Mouse (Mus musculus): ENCODE data around the gene Shld1. TPM values are rescaled to one million over a fixed set of nuclear protein-coding genes. Genes with fewer than 3 reads are reported as not detected.

Gene Shld1
- total and polyA plus RNA-seq, 2 experiments from 2014 or later, result 14.1 to 23.3 TPM

GRCm38 (mm10) chr2:132770822-132771221 is 84.1 kb downstream of the Shld1 start:
- Histone ChIP-seq H3K27me3 (ENCODE audit: control insufficient read depth, insufficient read depth, low read length) (no peaks in the 10 kb centered on the region), H3K9ac (replicated peaks; ENCODE audit: low read depth, low read length) (no peak overlapping the region), H3K9me3 (replicated peaks; ENCODE audit: control insufficient read depth, low read length) (no peaks in the 10 kb centered on the region), H3K27ac (ENCODE audit: low read depth) (no peak overlapping the region), H3K4me1 (ENCODE audit: control insufficient read depth, insufficient read depth) (no peaks in the 10 kb centered on the region), H3K36me3 (replicated peaks; ENCODE audit: control insufficient read depth, insufficient read depth, low read length) (no peaks in the 10 kb centered on the region), H3K4me3 (ENCODE audit: low read depth, low read length) (no peak overlapping the region), H3K4me2 (ENCODE audit: low read depth, low read length) (no peak overlapping the region)
- DNase-seq (ENCODE audit: low spot score), result no peak
- TF ChIP-seq CTCF (IDR thresholded peaks at IDR 0.05; ENCODE audit: low read depth) (no peak), EP300 (IDR thresholded peaks at IDR 0.05; ENCODE audit: low read depth) (no peak)
- ATAC-seq (ENCODE audit: insufficient read depth, low read depth), result no peak
- WGBS, result 21% methylated on average over 1 of the region's 1 CpGs

- Histone ChIP-seq H3K27ac (ENCODE audit: low read depth) (no peak within 1 kb of the TSS), H3K4me2 (ENCODE audit: low read depth, low read length) (peak within 1 kb of the TSS; percentile 58), H3K4me1 (ENCODE audit: control insufficient read depth, insufficient read depth) (no peaks in the 10 kb centered on the region), H3K4me3 (ENCODE audit: low read depth, low read length) (peak within 1 kb of the TSS; percentile 26), H3K27me3 (ENCODE audit: control insufficient read depth, insufficient read depth, low read length) (peaks cover 15% of the 10 kb centered on the region), H3K9ac (replicated peaks; ENCODE audit: low read depth, low read length) (no peak within 1 kb of the TSS), H3K36me3 (replicated peaks; ENCODE audit: control insufficient read depth, insufficient read depth, low read length) (no peaks in the 10 kb centered on the region), H3K9me3 (replicated peaks; ENCODE audit: control insufficient read depth, low read length) (no peaks in the 10 kb centered on the region)
- WGBS, result 11% methylated on average over 4 of the region's 4 CpGs
- ATAC-seq (ENCODE audit: insufficient read depth, low read depth), result no peak
- DNase-seq (ENCODE audit: low spot score), result no peak
- no peak for TF ChIP-seq CTCF (IDR thresholded peaks at IDR 0.05; ENCODE audit: low read depth)
- no peak for TF ChIP-seq EP300 (IDR thresholded peaks at IDR 0.05; ENCODE audit: low read depth)
Observed at GRCm38 (mm10) chr2:132780978-132781377, 94.2 kb downstream of the Shld1 start, which contains the start of gene Chgb. Chgb (plus strand) TSS chr2:132781278.

GRCm38 (mm10) chr2:132781439-132782068 is 94.8 kb downstream of the Shld1 start:
- DNase-seq (ENCODE audit: low spot score), result peak; percentile 88
- Histone ChIP-seq H3K9ac (replicated peaks; ENCODE audit: low read depth, low read length) (no peak overlapping the region), H3K4me3 (ENCODE audit: low read depth, low read length) (peak overlapping the region; percentile 26)

GRCm38 (mm10) chr2:132784039-132784438 is 97.3 kb downstream of the Shld1 start:
- DNase-seq (ENCODE audit: low spot score) (no peak), ATAC-seq (ENCODE audit: insufficient read depth, low read depth) (no peak)
- Histone ChIP-seq H3K4me3 (ENCODE audit: low read depth, low read length) (no peak overlapping the region), H3K4me1 (ENCODE audit: control insufficient read depth, insufficient read depth) (no peaks in the 10 kb centered on the region), H3K4me2 (ENCODE audit: low read depth, low read length) (no peak overlapping the region), H3K27ac (ENCODE audit: low read depth) (no peak overlapping the region), H3K27me3 (ENCODE audit: control insufficient read depth, insufficient read depth, low read length) (peaks cover 15% of the 10 kb centered on the region), H3K36me3 (replicated peaks; ENCODE audit: control insufficient read depth, insufficient read depth, low read length) (no peaks in the 10 kb centered on the region), H3K9ac (replicated peaks; ENCODE audit: low read depth, low read length) (no peak overlapping the region), H3K9me3 (replicated peaks; ENCODE audit: control insufficient read depth, low read length) (no peaks in the 10 kb centered on the region)
- no peak for TF ChIP-seq EP300 (IDR thresholded peaks at IDR 0.05; ENCODE audit: low read depth)
- 71% methylated on average over 6 of the region's 6 CpGs for WGBS

More at GRCm38 (mm10) chr2:132781439-132782068, 94.8 kb downstream of the Shld1 start:
- under 1% methylated on average over 39 of the region's 41 CpGs for WGBS
- Histone ChIP-seq H3K27me3 (ENCODE audit: control insufficient read depth, insufficient read depth, low read length) (peaks cover 15% of the 10 kb centered on the region), H3K36me3 (replicated peaks; ENCODE audit: control insufficient read depth, insufficient read depth, low read length) (no peaks in the 10 kb centered on the region), H3K4me1 (ENCODE audit: control insufficient read depth, insufficient read depth) (no peaks in the 10 kb centered on the region), H3K4me2 (ENCODE audit: low read depth, low read length) (peak overlapping the region; percentile 58), H3K9me3 (replicated peaks; ENCODE audit: control insufficient read depth, low read length) (no peaks in the 10 kb centered on the region), H3K27ac (ENCODE audit: low read depth) (no peak overlapping the region)
- peak; percentile 98 for ATAC-seq (ENCODE audit: insufficient read depth, low read depth)
- TF ChIP-seq EP300 (IDR thresholded peaks at IDR 0.05; ENCODE audit: low read depth) (no peak), CTCF (IDR thresholded peaks at IDR 0.05; ENCODE audit: low read depth) (no peak)

- DNase-seq (ENCODE audit: low spot score), result no peak
- no peaks in the 10 kb centered on the region for H3K36me3 ChIP-seq (replicated peaks; ENCODE audit: control insufficient read depth, insufficient read depth, low read length)
- H3K27ac ChIP-seq (ENCODE audit: low read depth), result no peak overlapping the region
- no peaks in the 10 kb centered on the region for H3K9me3 ChIP-seq (replicated peaks; ENCODE audit: control insufficient read depth, low read length)
- no peak overlapping the region for H3K4me3 ChIP-seq (ENCODE audit: low read depth, low read length)
- no peak overlapping the region for H3K4me2 ChIP-seq (ENCODE audit: low read depth, low read length)
- no peaks in the 10 kb centered on the region for H3K27me3 ChIP-seq (ENCODE audit: control insufficient read depth, insufficient read depth, low read length)
- no peak for TF ChIP-seq EP300 (IDR thresholded peaks at IDR 0.05; ENCODE audit: low read depth)
- TF ChIP-seq CTCF (IDR thresholded peaks at IDR 0.05; ENCODE audit: low read depth), result no peak
- WGBS, result 79% methylated on average over 19 of the region's 19 CpGs
- no peak for ATAC-seq (ENCODE audit: insufficient read depth, low read depth)
- H3K9ac ChIP-seq (replicated peaks; ENCODE audit: low read depth, low read length), result no peak overlapping the region
- H3K4me1 ChIP-seq (ENCODE audit: control insufficient read depth, insufficient read depth), result no peaks in the 10 kb centered on the region
Observed at GRCm38 (mm10) chr2:132793441-132794203, 106.9 kb downstream of the Shld1 start.

All from heart, postnatal 0 days (tissue).